Mouse (Mus musculus) mesoderm, embryonic 11.5 days (tissue): Measurements from ENCODE around the gene Sult3a1.
A peak's percentile ranks its signal among the peaks of the same experiment; 100 is the strongest.
"Not testable (repeated sequence)": the region's sequence is repeated elsewhere in the genome, so short reads cannot be mapped to it uniquely, and the experiment has no call there.

Experiments used
- DNase-seq: peaks from one replicate; pipeline ENCODE4 v3.0.0-alpha.2; 2012; ENCODE audit warnings: low read depth, low spot score

Gene Sult3a1

DNA sequence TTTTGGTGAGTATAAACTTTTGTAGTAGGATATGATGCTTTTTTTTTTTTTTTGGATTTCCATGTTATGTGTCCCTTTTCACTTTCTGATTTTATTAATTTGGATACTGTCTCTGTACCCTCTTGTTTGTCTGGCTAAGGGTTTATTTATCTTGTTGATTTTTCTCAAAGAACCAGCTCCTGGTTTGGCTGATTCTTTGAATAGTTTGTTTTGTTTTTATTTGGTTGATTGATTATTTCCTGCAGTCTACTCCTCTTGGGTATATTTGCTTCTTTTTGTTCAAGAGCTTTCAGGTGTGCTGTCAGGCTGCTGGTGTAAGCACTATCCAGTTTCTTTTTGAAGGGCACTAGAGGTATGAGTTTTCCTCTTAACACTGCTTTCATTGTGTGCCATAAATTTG lies at the start of gene Sult3a1:
Gene Sult3a1 (plus strand): TSS at position 301 of the 400 bp plus-strand sequence.
- DNase-seq = no peak

DNA sequence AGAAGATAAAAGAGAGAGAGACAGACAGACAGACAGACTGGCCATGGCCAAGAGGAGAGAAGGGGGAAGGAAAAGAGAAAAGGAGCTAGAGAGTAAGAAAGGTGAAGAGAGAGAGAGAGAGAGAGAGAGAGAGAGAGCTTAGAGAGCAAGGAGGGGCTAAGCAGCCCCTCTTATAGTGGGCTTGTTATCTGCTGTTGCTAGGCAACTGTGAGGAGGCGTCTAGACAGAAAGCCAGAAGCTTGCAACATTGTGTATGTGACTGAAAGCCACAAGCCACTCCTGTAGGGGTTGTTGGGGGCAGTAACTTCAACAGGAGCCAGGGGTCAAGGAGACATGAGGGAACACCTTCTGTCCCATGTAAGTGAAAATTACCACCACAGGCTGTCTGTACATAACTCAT lies 45.7 kb upstream of the Sult3a1 start:
- DNase-seq = peak; percentile 14

DNA sequence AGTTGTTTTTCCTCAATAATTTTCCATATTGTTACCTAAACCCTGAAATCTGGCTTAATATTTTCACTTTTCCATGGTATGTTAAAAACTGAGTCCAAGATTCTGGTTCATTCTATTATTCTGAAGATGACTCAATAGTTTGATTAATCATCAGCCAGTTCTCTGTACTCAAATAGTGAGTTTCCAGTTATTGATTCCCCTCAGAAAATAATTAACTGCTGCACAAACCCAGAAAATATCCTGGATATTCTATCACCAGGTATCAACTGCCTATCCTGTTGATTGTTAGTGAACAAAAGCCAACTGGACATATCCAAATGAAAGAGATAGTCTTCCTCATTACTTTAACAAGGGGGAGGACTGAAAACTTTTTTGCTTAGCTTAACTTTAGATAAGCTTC lies 43.3 kb upstream of the Sult3a1 start:
- no peak for DNase-seq

DNA sequence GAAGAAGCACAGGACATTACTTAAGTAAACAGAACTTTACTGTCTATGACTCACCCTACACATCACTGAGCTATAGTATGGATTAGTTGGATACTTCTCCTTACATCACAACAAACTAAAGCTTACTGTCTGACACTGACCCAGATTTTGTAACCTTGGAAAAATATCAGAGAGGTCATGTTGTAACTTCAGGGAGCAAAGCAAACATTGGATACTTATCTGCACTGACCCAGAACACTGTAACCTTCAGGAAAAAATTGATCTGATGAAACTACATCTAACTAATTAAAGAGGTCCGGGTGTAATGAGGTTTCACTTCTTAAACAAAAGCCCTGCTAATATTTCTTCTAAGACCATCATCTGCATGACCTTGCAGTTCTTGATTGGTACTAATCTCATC lies 40.6 kb upstream of the Sult3a1 start:
- DNase-seq = no peak

DNA sequence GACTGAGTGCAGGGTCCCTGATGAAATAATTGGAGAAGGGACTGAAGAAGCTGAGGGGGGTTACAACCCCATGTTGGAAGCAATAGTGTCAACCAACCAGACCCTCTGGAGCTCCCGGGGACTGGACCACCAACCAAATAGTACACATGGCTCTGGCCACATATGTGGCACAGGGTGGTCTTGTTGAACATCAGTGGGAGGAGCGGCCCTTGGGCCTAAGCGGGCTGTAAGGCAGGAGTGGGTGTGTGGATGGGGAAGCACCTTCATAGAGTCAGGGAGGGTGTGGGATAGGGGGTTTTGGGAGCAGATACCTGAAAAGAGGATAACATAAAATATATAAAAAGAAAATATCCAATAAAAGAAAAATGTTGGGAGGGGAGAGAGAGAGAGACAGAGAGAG lies 36.6 kb upstream of the Sult3a1 start:
- no peak for DNase-seq

DNA sequence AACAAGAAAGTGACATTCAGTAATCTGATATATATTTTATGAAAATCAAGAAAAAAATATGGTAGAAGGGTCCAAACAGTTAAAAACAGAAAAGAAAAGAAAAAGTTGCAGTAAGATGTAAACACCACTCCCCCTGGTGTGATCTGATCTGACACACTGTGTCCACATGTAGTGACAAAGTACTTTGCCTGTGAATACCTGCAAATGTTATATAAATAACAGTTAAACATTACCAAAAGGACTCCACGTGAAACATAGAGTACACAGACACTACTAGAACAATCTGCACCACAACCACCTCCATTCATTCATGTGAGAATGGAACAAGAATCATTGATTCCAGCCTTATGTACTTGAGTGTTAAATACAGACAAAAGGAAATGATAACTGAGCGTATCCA lies 8.5 kb downstream of the Sult3a1 start:
- no peak for DNase-seq

DNA sequence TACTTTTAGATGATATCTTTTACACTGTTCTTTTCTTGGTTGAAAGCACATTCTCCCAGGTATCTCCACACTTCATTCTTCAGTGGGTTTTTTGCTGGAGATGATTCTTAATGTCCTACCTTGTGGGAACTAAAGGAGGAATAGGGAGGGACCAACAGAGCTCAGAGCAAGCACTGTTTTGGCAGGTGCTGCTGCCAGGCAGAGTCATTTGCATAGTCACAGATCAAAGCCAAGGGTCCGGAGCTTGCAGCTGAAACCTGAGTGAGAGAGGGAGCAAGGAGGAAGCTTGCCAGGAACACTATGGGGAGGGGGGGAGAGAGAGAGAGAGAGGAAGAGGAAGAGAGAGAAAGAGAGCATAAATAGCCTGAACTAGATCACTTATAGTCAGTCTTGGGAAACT lies 12.9 kb downstream of the Sult3a1 start:
- no peak for DNase-seq

DNA sequence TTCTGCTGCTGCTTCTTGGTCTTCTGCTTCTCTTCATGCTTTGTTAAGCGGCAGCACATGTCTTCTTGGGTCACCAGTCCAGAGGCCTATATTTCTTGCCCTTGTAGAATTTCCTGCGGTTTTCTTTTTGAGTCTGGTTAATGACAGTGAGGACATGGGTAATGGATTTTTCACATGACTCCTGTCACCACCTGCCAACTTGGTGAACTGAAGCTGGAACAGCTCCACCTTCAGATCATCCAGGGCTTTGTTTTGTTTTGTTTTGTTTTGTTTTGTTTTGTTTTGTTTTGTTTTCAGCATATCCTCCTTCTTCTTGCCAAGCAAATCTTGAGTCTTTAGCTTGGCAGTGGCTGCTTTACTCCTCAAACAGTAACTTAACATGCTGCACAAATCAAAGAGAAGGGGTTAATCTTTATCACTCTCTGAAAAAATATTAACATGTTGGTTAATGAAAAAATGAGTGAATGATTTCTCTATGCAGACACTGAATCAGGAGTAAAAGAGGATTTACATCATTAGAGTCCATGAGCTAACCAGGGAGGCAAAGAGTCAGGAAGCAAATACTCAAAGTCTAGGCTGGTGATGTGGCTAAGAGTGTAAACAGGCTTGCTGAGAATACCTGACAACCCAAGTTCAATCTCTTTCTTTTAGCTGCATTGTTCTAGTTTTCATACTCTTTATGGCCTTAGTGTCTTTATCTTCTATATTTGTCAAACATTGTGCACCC lies 15.3 kb downstream of the Sult3a1 start:
- no peak for DNase-seq

DNA sequence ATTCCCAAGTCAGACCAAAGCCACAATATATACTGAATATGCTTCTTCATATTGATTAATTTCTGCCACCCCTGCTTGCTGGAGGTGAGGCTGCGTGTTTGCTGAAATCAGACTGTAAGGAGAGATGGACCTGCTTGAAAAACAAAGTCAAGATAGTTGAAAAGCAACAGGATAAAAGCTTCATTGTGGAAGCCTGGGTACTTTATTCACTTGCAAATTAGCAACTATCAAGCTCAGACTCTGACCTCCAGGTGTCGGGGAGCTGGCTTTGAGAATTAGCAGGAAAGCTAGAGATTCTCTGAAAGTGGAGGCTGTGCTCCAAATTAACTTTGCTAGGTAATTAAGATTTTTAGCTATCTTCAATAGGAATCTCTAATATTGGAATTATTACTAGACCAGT lies 24.9 kb downstream of the Sult3a1 start:
- DNase-seq = not testable (repeated sequence)

DNA sequence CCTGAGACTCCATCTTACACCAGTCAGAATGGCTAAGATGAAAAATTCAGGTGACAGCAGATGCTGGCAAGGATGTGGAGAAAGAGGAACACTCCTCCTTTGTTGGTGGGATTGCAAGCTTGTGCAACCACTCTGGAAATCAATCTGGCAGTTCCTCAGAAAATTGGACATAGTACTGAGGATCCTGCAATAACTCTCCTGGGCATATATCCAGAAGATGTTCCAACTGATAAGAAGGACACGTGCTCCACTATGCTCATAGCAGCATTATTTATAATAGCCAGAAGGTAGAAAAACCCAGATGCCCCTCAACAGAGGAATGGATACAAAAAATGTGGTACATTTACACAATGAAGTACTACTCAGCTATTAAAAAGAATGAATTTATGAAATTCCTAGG lies 44.0 kb downstream of the Sult3a1 start:
- not testable (repeated sequence) for DNase-seq

DNA sequence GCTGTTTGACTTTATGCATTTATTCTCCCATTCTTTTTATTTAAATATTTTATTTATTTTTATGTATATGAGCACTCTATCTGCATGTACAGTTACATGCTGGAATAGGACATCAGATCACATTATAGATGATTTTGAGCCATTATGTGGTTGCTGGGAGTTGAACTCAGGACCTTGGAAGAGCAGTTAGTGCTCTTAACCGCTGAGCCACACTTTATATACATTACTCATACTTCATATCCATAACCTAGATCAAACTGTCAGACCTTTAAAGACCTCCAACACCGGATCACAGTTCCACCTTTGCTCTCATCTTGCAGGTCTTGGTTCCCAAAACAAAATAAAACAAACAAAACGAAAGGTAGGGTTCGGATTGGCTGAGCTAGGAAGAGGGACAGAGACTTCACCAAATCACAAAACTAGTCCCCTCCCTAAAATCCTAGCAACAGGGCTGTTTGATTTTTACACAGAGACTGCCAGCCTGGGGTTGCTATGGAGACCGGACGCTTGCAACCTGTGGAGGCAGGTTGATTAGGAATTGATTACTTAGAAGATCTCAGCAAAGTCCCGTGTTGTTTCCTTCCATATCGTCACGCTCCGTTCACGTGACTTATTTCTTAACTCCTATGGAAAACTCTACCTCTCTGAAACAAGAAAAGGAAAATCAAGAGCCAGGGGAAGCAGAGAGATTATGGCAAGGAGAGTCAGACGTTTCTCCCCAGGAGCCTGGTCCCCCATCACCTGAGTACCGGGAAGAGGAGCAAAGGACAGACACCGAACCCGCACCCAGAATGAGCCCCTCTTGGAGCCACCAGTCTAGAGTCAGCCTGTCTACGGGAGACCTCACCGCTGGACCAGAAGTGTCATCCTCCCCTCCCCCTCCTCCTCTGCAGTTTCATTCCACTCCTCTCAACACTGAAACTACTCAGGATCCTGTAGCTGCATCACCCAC lies 47.3 kb downstream of the Sult3a1 start, which contains the start of gene Rsph4a:
Gene Rsph4a (plus strand): TSS at position 582 of the 952 bp plus-strand sequence.
- DNase-seq = peak; percentile 70

DNA sequence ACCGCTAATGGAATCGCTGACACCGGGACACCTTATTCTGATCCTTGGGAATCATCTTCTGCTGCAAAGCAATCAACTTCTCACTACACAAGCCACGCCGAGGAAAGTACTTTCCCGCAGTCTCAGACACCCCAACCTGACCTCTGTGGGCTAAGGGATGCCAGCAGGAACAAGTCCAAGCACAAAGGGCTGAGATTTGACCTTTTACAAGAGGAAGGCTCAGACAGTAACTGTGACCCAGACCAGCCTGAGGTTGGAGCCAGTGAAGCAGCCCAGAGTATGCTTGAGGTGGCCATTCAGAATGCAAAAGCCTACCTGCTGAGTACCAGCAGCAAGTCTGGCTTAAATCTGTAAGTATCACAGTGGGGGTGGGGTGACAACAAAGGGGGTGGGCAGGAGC lies 48.0 kb downstream of the Sult3a1 start:
- DNase-seq = peak; percentile 1
